Mouse (Mus musculus) B cell, adult 2 months (primary cell): ENCODE measurements at regions not wholly inside any gene's neighbourhood (a gene's known extent, or its start where the extent isn't known, plus 50 kb on each side); places are given as distances from the start of the nearest gene placed in this dataset.

Source experiments
- DNase-seq, 2 experiments: peaks; one replicate each; pipeline ENCODE4 v3.0.0; 2022

DNA sequence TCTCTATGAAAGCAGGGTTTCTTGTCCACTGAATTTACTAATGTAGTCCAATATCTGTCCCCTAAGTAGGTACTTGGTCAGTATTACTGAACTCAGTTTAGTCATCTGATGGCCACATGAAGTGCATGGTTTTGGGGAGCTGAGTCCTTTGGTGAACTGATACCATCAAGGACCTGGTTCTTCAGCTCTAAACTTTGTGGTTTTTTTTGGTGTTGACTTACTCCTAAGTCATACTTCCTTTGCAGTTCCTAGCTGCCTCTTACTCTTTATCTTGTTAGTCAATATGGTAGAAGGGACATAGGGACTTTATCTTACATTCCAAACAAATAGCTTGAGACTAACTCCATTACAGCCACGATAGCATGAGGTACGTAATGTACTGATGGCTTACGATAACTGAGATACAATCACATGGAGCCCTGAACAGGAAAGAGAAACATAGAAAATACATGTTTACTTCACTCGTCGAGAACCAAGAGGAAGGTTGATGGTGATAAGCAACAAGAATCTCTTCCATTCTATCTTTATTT, 51.4 kb upstream of the Tnfaip3 start:
- DNase-seq, result no peak
